Mouse (Mus musculus) heart, embryonic 14.5 days (tissue): Measurements from ENCODE around the gene BC035044. TPM values are rescaled to one million over a fixed set of nuclear protein-coding genes. Genes with fewer than 3 reads are reported as not detected.

Experiments
- ATAC-seq: fragments of 200-750 bp; cut with Nextera tagmentation; 2 replicates; pipeline ENCODE4 v1.8.0; 2017; ENCODE audit warnings: low read depth, moderate TSS enrichment; ENCODE audit not compliant: insufficient number of reproducible peaks, insufficient read depth, low FRiP score
- H3K27ac ChIP-seq, 2 experiments: fragments of 200-500 bp in 1 of 2; fragments of 300-500 bp in 1 of 2; sonication (generic) in 1 of 2; replicated peaks in 1 of 2; 2 replicates each; pipeline ENCODE4 v1.5.1; 2012 to 2014; ENCODE audit warnings: low read depth in 2 of 2, low read length in 2 of 2, control low read depth in 1 of 2, mild to moderate bottlenecking in 1 of 2, mixed read lengths in 1 of 2; ENCODE audit not compliant: control insufficient read depth in 1 of 2, insufficient read depth in 1 of 2
- H3K27me3 ChIP-seq: fragments of 300-500 bp; sonication (generic); 2 replicates; pipeline ENCODE4 v1.6.1; 2014; ENCODE audit warnings: mild to moderate bottlenecking, low read length, control low read depth; ENCODE audit not compliant: control insufficient read depth, insufficient read depth
- H3K36me3 ChIP-seq: fragments of 300-500 bp; sonication (generic); 2 replicates; pipeline ENCODE4 v1.6.1; 2014; ENCODE audit warnings: mild to moderate bottlenecking, control low read depth, low read length, mixed read lengths; ENCODE audit not compliant: control insufficient read depth, insufficient read depth
- H3K4me1 ChIP-seq, 2 experiments: fragments of 200-500 bp in 1 of 2; fragments of 300-500 bp in 1 of 2; sonication (generic) in 1 of 2; 2 replicates each; pipeline ENCODE4 v1.6.1; 2012 to 2014; ENCODE audit warnings: low read length in 2 of 2, control low read depth in 1 of 2, mixed read lengths in 1 of 2; ENCODE audit not compliant: control insufficient read depth in 2 of 2, insufficient read depth in 2 of 2
- H3K4me2 ChIP-seq: fragments of 300-500 bp; sonication (generic); 2 replicates; pipeline ENCODE4 v1.6.1; 2014; ENCODE audit warnings: mild to moderate bottlenecking, low read length
- H3K4me3 ChIP-seq, 2 experiments: fragments of 200-500 bp in 1 of 2; fragments of 300-500 bp in 1 of 2; sonication (generic) in 1 of 2; 2 replicates each; pipeline ENCODE4 v1.5.1; 2012 to 2014; ENCODE audit warnings: low read length in 2 of 2, mild to moderate bottlenecking in 2 of 2, control low read depth in 1 of 2, low read depth in 1 of 2, moderate library complexity in 1 of 2; ENCODE audit not compliant: control insufficient read depth in 1 of 2, insufficient read depth in 1 of 2
- H3K9ac ChIP-seq: fragments of 300-500 bp; sonication (generic); 2 replicates; pipeline ENCODE4 v1.6.1; 2014; ENCODE audit warnings: mild to moderate bottlenecking, low read length
- H3K9me3 ChIP-seq: fragments of 300-500 bp; sonication (generic); 2 replicates; pipeline ENCODE4 v1.6.1; 2016; ENCODE audit warnings: low read length, control low read depth; ENCODE audit not compliant: control insufficient read depth
- WGBS: fragments of 180-500 bp; shearing (Covaris S2); extraction: QIAGEN DNeasy Blood & Tissue Kit; methylation state at CpG from one replicate; pipeline ENCODE4 v1.1.7; 2014; 5-methylcytosine and 5-hydroxymethylcytosine counted together
- polyA plus RNA-seq: library from polyadenylated mRNA; unstranded; fragments of >200 nt; fragmentation: Nextera tagmentation; extraction: Ambion mirVana; gene quantifications from 2 replicates; pipeline ENCODE4 v1.2.1, GENCODE M21; 2014

The BC035044 gene
- polyA plus RNA-seq, 1 experiment from 2014 or later: 0.34 TPM

- Histone ChIP-seq H3K27me3 (no peaks in the 10 kb centered on the region), H3K4me3 (no peak overlapping the region), H3K4me2 (no peak overlapping the region), H3K4me1 (peaks cover 0 to 5% of the 10 kb centered on the region in 2 experiments; a peak in 1 of 4 replicates), H3K9me3 (no peaks in the 10 kb centered on the region), H3K27ac (no peak overlapping the region), H3K9ac (no peak overlapping the region), H3K36me3 (no peaks in the 10 kb centered on the region)
- peak; percentile 83 for ATAC-seq
- WGBS: 43% methylated on average over 5 of the region's 5 CpGs
These were observed 34.7 kb downstream of the BC035044 start for GRCm38 (mm10) chr6:128856250-128856649.

DNA sequence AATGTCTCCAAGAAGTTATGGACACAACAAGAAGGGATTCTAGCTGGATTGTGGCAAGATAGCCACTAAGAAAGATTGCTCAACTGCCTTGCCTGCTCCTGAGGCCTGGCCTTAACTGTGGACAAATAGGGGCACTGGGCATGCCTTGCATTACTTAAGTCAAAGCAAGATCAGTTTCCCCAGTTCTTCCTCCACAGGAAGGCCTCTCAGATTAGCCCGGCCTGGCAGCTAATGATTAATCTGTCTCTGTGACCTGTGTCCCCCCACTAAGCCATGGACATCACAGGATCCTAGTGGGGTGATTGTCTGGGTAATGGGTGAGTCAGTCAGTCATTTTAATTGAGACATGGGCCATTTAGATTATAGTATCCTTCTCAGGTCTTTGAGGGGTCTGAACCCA lies 35.4 kb downstream of the BC035044 start:
- Histone ChIP-seq H3K9ac (no peak overlapping the region), H3K36me3 (no peaks in the 10 kb centered on the region), H3K4me1 (peaks cover 0 to 5% of the 10 kb centered on the region in 2 experiments; a peak in 1 of 4 replicates), H3K27ac (no peak overlapping the region), H3K4me2 (no peak overlapping the region), H3K27me3 (no peaks in the 10 kb centered on the region), H3K4me3 (no peak overlapping the region), H3K9me3 (no peaks in the 10 kb centered on the region)
- no peak for ATAC-seq
- 74% methylated on average over 1 of the region's 1 CpGs for WGBS

GRCm38 (mm10) chr6:128854895-128855294 lies 36.0 kb downstream of the BC035044 start:
- Histone ChIP-seq H3K4me1 (peaks cover 0 to 5% of the 10 kb centered on the region in 2 experiments; a peak in 1 of 4 replicates), H3K36me3 (no peaks in the 10 kb centered on the region), H3K9me3 (no peaks in the 10 kb centered on the region), H3K27me3 (no peaks in the 10 kb centered on the region), H3K27ac (no peak overlapping the region), H3K9ac (no peak overlapping the region), H3K4me3 (no peak overlapping the region), H3K4me2 (no peak overlapping the region)
- ATAC-seq: no peak
- WGBS: 96% methylated on average over 3 of the region's 3 CpGs

GRCm38 (mm10) chr6:128854024-128854820 lies 36.7 kb downstream of the BC035044 start:
- no peaks in the 10 kb centered on the region for H3K27me3 ChIP-seq
- H3K9ac ChIP-seq: no peak overlapping the region
- no peak overlapping the region for H3K27ac ChIP-seq
- ATAC-seq: no peak
- no peak overlapping the region for H3K4me2 ChIP-seq
- no peak overlapping the region for H3K4me3 ChIP-seq
- no peaks in the 10 kb centered on the region for H3K9me3 ChIP-seq
- WGBS: 39% methylated on average over 12 of the region's 12 CpGs
- peaks cover 0 to 5% of the 10 kb centered on the region in 2 experiments; a peak in 1 of 4 replicates for H3K4me1 ChIP-seq
- H3K36me3 ChIP-seq: no peaks in the 10 kb centered on the region

- no peaks in the 10 kb centered on the region for H3K27me3 ChIP-seq
- H3K9ac ChIP-seq: no peak overlapping the region
- H3K9me3 ChIP-seq: no peaks in the 10 kb centered on the region
- H3K4me3 ChIP-seq: no peak overlapping the region
- no peak overlapping the region for H3K4me2 ChIP-seq
- no peak for ATAC-seq
- no peak overlapping the region for H3K27ac ChIP-seq
- WGBS: 58% methylated on average over 3 of the region's 3 CpGs
- H3K4me1 ChIP-seq: peaks cover 0 to 5% of the 10 kb centered on the region in 2 experiments; a peak in 1 of 4 replicates
- H3K36me3 ChIP-seq: no peaks in the 10 kb centered on the region
These were observed 38.2 kb downstream of the BC035044 start for GRCm38 (mm10) chr6:128852766-128853165.

- 74% methylated on average over 2 of the region's 2 CpGs for WGBS
These were observed 39.8 kb downstream of the BC035044 start for GRCm38 (mm10) chr6:128851151-128851550.

GRCm38 (mm10) chr6:128850671-128851070 lies 40.3 kb downstream of the BC035044 start:
- H3K27me3 ChIP-seq: no peaks in the 10 kb centered on the region
- no peaks in the 10 kb centered on the region for H3K4me1 ChIP-seq
- no peak overlapping the region for H3K4me3 ChIP-seq
- H3K27ac ChIP-seq: peak overlapping the region; percentile 32 to 59; a peak in 3 of 4 replicates
- 17% methylated on average over 2 of the region's 2 CpGs for WGBS
- H3K4me2 ChIP-seq: no peak overlapping the region
- ATAC-seq: no peak
- no peaks in the 10 kb centered on the region for H3K9me3 ChIP-seq
- no peak overlapping the region for H3K9ac ChIP-seq
- H3K36me3 ChIP-seq: no peaks in the 10 kb centered on the region

More at GRCm38 (mm10) chr6:128851151-128851550, 39.8 kb downstream of the BC035044 start:
- Histone ChIP-seq H3K27me3 (no peaks in the 10 kb centered on the region), H3K4me1 (peaks cover 0 to 1% of the 10 kb centered on the region in 2 experiments; a peak in 1 of 4 replicates), H3K9ac (no peak overlapping the region), H3K4me2 (no peak overlapping the region), H3K9me3 (no peaks in the 10 kb centered on the region), H3K27ac (peak overlapping the region in 1 of 2 experiments; percentile 59; a peak in 1 of 4 replicates), H3K4me3 (no peak overlapping the region), H3K36me3 (no peaks in the 10 kb centered on the region)
- no peak for ATAC-seq
